Mouse (Mus musculus) splenic B cell, adult 2 months (primary cell): ENCODE data around the gene Cx3cl1.

ENCODE experiments used
- DNase-seq: peaks from one replicate; pipeline ENCODE4 v3.0.0-alpha.2; 2011; ENCODE audit warnings: low read depth, low spot score
- H3K27me3 ChIP-seq: 2 replicates; pipeline ENCODE4 v1.6.1; 2012; ENCODE audit warnings: mild to moderate bottlenecking, low read length, moderate library complexity, mixed read lengths; ENCODE audit not compliant: control insufficient read depth, poor library complexity, insufficient read depth, severe bottlenecking
- H3K36me3 ChIP-seq: 2 replicates; pipeline ENCODE4 v1.6.1; 2012; ENCODE audit warnings: mild to moderate bottlenecking, low read length, moderate library complexity, mixed read lengths; ENCODE audit not compliant: control insufficient read depth, poor library complexity, insufficient read depth, severe bottlenecking

Gene Cx3cl1

DNA sequence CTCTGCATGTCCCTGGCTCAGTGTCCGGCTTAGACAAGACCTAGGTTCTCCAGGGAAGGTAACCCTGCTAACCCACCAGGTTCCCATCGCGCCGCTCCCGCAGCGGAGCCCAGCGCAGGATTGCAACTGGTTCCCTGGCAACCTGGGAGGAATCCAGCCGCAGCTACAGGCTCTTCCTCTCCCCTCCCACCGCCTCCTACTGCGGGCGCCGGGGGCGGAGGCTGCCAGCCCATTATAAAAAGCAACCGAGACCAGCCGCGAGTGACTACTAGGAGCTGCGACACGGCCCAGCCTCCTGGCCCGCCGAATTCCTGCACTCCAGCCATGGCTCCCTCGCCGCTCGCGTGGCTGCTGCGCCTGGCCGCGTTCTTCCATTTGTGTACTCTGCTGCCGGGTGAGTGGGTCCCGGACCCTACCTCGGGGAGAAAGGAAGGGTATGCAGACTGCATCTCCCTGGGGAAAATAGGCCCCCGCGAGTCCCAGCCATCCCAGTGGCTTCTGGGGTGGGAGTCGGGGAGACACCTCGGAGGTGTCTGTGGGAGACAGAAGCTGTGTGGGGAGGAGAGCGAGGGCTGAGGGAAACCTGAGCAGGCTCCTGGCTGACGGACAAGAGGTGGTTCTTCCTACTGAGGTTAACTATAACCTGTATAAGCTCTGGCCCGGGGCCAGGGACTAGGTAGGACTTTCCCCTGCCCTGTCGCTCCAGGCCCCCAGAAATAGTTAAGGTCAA lies at the start of gene Cx3cl1:
TSS of gene Cx3cl1 (plus strand) at position 69 of the 730 bp plus-strand sequence.
- H3K36me3 ChIP-seq: no peaks in the 10 kb centered on the region
- DNase-seq: no peak
- 0 out of 2 replicates have a peak, but pooled peaks cover 2% of the 10 kb centered on the region for H3K27me3 ChIP-seq

DNA sequence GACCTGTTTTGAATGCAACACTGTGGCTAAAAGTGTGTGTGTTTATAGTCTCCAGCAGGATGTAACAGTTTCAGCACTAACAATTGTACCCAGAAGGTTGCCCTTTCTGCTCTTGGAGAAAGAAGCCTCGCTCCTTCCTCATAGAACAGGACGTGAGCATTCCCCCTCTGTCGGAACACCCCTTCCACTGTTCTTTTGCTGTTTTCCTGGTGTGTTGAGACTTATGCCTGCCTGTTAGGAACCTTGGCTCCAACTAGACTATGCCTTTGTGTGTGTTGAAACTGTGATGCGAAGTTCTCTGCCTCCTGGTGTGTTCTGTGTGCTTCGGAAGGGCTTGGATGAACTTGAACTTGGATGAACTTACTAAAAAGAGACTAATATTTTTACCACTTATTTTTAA lies 45.8 kb upstream of the Cx3cl1 start:
- DNase-seq: no peak
- H3K36me3 ChIP-seq: no peaks in the 10 kb centered on the region

DNA sequence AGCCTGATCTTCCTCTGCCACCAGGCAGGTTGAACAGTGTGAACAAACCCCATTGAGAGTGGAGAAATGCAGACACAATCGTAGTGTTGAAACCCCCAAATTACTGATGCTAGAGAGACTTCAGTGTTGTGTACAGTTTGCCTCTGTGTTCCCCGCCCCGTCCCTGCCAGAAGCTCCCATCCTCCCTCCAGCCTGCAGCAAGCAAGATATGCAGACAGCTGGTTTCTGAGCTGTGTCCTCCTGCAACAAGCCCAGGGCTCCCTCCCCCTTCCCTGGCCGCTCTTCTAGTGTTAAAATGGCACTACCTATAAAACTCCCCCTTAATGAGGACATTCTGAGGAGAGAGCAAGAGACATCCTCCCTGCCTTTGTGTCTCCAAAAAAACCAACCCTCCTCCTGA lies 42.5 kb upstream of the Cx3cl1 start:
- no peaks in the 10 kb centered on the region for H3K36me3 ChIP-seq
- DNase-seq: no peak
- no peaks in the 10 kb centered on the region for H3K27me3 ChIP-seq

More for the DNA sequence above, 45.8 kb upstream of the Cx3cl1 start:
- no peaks in the 10 kb centered on the region for H3K27me3 ChIP-seq

DNA sequence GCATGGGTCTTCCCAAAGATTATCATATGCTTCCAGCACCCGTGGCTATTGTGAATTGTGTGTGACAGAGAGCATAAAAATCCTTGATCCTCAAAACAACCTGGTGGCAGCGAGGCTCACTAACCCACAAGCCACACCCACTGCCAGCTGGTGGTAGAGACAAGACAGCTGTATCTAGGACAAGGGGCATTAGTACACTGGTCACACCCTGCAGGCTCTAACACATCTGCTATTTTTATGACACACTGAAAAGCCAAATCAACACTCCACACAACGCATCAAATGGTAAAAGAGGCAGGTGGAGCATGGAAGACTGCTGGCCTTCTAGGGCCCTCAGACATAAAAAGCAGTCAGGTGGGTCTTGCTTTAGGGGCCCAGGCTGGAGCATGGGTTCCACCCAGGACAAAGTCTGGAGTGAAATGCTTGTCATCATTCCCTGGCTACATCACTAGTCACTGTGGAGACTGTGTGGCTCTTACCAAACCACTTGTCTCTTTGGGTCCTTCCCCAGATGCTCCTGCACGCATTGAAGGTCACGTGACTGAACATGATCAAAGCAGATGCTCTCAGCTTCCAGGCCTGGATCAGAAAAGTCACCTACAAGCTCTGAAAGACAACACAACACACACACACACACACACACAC lies 37.9 kb upstream of the Cx3cl1 start:
- Histone ChIP-seq H3K27me3 (no peaks in the 10 kb centered on the region), H3K36me3 (no peaks in the 10 kb centered on the region)
- peak; percentile 19 for DNase-seq

DNA sequence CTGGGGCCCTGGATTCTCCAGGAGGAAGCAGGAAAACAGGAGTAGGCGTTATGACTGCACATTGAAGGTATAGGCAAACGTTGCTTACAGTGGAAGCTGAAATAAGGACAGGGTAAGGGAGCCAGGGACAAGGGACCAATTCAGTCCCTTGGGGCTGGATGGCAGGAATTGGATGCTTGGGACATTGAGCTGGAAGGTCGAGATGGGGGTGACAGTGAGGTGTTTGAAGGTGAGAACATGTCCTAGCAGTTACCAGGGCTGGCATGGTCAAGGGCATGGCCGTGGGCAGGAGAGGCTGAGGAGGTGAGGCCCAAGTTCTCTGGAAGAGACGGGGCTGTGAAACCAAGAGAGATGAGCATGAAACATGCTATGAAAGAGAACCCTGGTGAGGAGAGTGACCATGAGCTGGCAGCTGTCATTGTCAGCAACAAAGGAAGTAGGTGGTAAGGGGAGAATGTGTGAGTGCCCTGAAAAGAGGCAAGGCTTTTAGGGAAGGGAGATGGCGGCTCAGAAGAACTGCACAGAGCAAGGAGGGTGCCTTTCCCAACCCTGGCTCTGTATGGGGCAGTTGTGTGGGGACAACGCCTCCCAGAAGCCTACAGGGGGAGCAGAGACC lies 37.0 kb upstream of the Cx3cl1 start:
- no peak for DNase-seq
- no peaks in the 10 kb centered on the region for H3K36me3 ChIP-seq
- H3K27me3 ChIP-seq: no peaks in the 10 kb centered on the region

DNA sequence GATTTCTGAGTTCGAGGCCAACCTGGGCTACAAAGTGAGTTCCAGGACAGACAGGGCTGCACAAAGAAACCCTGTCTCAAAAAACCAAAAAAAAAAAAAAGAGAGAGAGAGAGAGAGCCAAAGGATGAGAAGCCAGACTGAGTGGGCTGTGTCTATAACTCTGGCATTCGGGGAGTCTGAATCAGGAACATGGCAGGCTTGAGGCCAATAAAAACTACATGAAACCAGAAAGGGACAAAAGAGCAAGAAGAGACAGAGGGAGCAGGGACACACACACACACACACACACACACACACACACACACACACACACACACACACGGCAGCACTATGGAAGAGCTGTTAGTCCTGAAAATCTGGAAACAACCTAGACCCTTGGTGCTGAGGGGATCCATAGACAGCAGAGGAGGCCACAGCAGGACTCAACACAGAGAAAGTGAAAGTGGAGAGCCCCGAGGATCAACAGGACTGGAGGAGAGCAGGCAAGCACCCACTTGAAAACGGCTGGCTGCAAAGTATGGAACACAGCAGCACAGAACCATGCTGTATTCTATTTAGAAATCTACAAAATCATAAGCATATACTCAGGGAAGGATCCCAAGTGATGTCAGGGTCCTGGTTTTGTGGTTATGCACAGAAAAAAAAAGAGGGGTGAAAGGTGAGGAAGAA lies 36.2 kb upstream of the Cx3cl1 start:
- no peaks in the 10 kb centered on the region for H3K27me3 ChIP-seq
- peak; percentile 10 for DNase-seq
- no peaks in the 10 kb centered on the region for H3K36me3 ChIP-seq

DNA sequence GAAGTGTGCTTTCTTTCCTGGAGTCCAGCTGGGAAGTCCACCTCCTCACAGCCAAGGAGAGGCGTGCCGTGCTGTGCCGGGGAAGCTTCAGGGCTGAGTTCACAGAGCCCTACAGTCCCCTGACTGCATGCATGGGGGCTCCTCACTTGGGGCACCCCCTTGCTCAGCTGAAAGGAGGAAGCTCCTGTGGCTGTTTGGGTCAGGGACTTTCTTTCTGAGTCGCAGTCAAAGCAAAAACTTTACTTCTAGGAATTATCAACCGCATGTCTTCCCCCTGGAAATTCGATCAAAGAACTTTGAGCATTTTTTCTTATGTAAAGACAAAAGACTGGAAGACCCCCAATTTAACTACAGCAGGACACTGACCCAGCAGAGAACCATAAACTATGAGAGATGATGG lies 32.0 kb upstream of the Cx3cl1 start:
- H3K27me3 ChIP-seq: no peaks in the 10 kb centered on the region
- peak; percentile 64 for DNase-seq
- H3K36me3 ChIP-seq: no peaks in the 10 kb centered on the region

DNA sequence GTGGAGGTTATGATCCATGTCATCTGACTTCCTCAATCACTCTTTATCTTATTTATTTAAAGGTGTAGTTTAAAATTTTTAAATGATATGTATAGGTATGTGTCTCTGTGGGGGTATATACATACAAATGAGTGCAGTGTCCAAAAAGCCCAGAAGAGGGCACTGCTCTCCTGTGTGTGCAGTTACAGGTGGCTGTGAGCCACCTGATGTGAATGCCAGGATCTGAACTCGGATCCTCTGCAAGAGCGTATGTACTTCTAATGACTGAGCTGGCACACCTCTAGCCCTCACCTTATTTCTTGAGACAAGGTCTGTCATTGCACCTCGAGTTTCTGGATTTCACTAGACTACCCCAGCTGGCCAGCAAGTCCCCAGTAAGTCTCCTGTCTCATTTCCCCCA lies 31.2 kb upstream of the Cx3cl1 start:
- peak; percentile 18 for DNase-seq
- H3K27me3 ChIP-seq: no peaks in the 10 kb centered on the region
- H3K36me3 ChIP-seq: no peaks in the 10 kb centered on the region

DNA sequence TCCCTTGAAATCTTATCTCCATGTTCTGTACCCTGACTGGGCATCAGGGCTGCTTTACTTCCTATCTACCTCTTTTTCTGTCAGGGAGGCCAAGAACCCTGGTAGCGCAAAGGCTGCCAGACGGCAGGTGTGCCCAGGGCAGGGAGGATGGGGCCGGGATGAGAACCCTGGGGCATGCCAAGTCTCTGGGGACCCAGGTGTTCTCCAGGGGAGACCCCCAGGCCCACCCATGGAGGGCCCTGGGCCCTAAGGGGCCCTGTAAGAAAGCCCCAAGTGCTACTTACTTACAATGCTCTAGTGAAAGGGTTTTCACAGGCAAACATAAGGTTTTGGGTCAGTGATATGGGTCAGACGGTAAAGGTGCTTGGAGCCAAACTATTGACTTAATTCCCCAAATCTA lies 30.1 kb upstream of the Cx3cl1 start:
- Histone ChIP-seq H3K27me3 (no peaks in the 10 kb centered on the region), H3K36me3 (no peaks in the 10 kb centered on the region)
- no peak for DNase-seq

DNA sequence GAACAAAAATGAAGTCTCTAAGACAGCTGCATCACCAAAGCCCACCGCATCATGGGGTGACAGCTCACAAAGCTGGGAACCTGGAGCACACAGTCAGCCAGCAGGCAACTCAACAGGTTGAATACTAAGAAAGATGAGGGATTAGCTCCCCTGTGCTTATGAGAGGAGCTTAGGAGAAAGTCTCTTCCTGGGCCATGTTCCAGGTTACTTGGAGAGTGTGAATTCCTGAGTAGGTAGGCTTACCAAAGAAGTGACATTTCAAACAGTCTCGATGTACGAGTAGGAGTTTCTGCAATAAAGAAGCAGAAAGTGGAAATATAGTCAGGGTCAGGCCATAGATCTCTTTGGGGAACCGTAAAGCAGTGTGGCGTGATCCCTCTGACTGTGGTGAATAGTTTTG lies 27.3 kb upstream of the Cx3cl1 start:
- DNase-seq: no peak
- H3K36me3 ChIP-seq: no peaks in the 10 kb centered on the region
- H3K27me3 ChIP-seq: no peaks in the 10 kb centered on the region

DNA sequence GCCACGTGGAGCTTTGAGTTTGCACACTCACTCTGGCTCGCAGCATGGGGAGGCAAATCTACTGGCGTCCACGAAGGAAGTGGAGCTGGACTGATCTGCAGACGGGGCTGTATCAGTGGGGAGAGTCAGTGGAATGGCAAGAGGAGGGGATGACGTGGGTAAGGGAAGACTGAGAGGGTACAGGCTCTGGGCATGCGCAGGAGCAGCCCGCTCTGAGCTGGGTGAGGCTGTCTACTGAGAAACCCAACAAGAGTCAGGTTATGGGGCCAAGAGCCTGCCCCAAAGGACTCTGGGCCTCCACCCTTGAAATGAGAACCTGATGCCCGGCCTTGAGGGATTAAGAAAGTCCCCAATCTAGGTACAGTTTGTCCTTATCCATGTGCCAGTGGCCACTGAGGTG lies 26.8 kb upstream of the Cx3cl1 start:
- H3K27me3 ChIP-seq: no peaks in the 10 kb centered on the region
- no peak for DNase-seq
- H3K36me3 ChIP-seq: no peaks in the 10 kb centered on the region

DNA sequence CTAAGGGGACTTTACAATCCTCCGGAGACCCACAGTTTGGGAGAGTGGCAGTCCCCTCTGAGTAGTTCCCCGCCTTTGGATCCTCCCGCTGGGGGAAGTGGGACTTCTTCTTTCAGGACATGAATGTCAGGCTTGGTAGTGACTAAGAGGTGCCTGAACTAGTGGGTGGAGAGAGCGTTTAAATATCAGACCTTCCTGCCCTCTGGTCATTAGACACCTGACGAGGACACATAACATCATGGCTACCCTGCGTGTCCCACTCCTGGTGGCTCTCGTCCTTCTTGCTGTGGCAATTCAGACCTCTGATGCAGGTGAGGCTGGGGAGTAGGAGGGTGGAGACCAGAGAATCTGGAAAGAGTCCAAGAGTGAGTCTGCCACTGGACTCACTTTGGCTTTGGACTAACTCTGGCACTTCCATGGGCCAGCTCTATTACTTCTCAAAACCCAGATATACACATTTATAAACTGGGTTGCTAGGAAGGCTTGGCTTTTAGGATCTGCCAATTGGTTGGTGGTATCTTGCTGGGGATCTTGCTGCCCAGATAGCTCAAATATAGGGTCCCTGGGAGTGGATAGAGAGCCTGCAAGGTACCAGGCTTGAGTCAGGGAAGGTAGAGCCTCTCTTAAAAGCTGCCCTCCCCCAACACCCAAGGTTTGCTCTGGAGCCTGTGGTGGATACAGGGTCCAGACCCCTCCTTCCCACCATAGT lies 26.2 kb upstream of the Cx3cl1 start, which contains the start of gene Ccl22:
TSS of gene Ccl22 (plus strand) at position 115 of the 709 bp plus-strand sequence.
- H3K27me3 ChIP-seq: no peaks in the 10 kb centered on the region
- DNase-seq: no peak

DNA sequence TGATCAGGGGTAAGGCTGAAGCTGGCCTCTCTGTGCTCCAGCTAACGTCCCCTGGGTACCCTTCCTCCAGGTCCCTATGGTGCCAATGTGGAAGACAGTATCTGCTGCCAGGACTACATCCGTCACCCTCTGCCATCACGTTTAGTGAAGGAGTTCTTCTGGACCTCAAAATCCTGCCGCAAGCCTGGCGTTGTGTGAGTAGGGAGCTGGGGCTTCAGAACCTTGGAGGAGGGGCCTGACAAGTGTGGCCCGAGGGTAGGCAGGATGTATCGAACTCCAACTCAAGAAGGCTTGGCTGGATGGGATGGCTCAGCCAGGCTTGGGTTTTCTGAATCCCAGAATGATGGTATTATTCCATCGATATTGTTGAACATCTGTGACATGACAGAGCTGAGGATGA lies 25.0 kb upstream of the Cx3cl1 start:
- Histone ChIP-seq H3K36me3 (no peaks in the 10 kb centered on the region), H3K27me3 (no peaks in the 10 kb centered on the region)
- DNase-seq: no peak

More for the DNA sequence above, 26.2 kb upstream of the Cx3cl1 start, which contains the start of gene Ccl22:
- no peaks in the 10 kb centered on the region for H3K36me3 ChIP-seq

DNA sequence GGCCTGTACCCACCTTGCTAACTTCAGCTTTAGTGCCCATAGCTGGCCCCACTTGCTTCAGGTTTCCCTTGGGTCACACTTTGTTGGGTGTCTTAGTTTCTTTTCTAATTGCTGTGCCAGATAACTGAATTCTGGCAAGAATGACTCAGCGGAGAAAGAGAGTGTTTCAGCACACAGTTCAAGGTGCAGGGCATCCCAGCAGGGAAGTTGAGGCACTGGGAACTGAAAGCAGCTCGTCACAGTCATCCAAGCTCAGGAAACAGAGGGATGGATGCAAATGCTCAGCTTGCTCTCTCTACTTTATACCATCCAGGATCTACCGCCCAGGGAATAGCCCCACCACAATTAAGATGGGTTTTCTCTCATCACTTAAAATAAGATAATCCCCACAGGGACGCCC lies 23.4 kb upstream of the Cx3cl1 start:
- Histone ChIP-seq H3K36me3 (no peaks in the 10 kb centered on the region), H3K27me3 (no peaks in the 10 kb centered on the region)
- no peak for DNase-seq
